Mouse (Mus musculus) intestine, postnatal 0 days (tissue): ENCODE measurements at regions not wholly inside any gene's neighbourhood (a gene's known extent, or its start where the extent isn't known, plus 50 kb on each side); places are given as distances from the start of the nearest gene placed in this dataset.

Source experiments
- ATAC-seq: fragments of 200-750 bp; cut with Nextera tagmentation; 2 replicates; pipeline ENCODE4 v1.8.0; 2017; ENCODE audit warnings: mild to moderate bottlenecking, moderate TSS enrichment, moderate library complexity
- H3K27ac ChIP-seq: fragments of 300-500 bp; sonication (generic); 2 replicates; pipeline ENCODE4 v1.5.1; 2014; ENCODE audit warnings: mild to moderate bottlenecking, low read depth, low read length, moderate library complexity
- H3K27me3 ChIP-seq: fragments of 300-500 bp; sonication (generic); replicated peaks from 2 replicates; pipeline ENCODE4 v1.6.1; 2014; ENCODE audit warnings: low read length, mixed read lengths; ENCODE audit not compliant: control insufficient read depth, insufficient read depth
- H3K36me3 ChIP-seq: fragments of 300-500 bp; sonication (generic); 2 replicates; pipeline ENCODE4 v1.6.1; 2014; ENCODE audit warnings: mild to moderate bottlenecking, moderate library complexity; ENCODE audit not compliant: control insufficient read depth, insufficient read depth
- H3K4me1 ChIP-seq: fragments of 300-500 bp; sonication (generic); replicated peaks from 2 replicates; pipeline ENCODE4 v1.6.1; 2014; ENCODE audit warnings: antibody characterized with exemption, low read length, mixed read lengths; ENCODE audit not compliant: control insufficient read depth, insufficient read depth
- H3K4me2 ChIP-seq: fragments of 300-500 bp; sonication (generic); replicated peaks from 2 replicates; pipeline ENCODE4 v1.6.1; 2014; ENCODE audit warnings: low read depth, mild to moderate bottlenecking, moderate library complexity
- H3K4me3 ChIP-seq: fragments of 300-500 bp; sonication (generic); 2 replicates; pipeline ENCODE4 v1.5.1; 2014; ENCODE audit warnings: low read depth, low read length
- H3K9ac ChIP-seq: fragments of 300-500 bp; sonication (generic); 2 replicates; pipeline ENCODE4 v1.6.1; 2014; ENCODE audit warnings: mild to moderate bottlenecking, low read depth, low read length
- H3K9me3 ChIP-seq: fragments of 300-500 bp; sonication (generic); 2 replicates; pipeline ENCODE4 v1.6.1; 2016; ENCODE audit warnings: mixed run types; ENCODE audit not compliant: control insufficient read depth
- CTCF ChIP-seq: sonication (generic); IDR thresholded peaks from 2 replicates; pipeline ENCODE4 v1.5.1; 2016; ENCODE audit warnings: low read depth, mild to moderate bottlenecking, control low read depth, antibody characterized with exemption, moderate library complexity
- WGBS: fragments of 180-500 bp; shearing (Covaris S2); extraction: QIAGEN DNeasy Blood & Tissue Kit; methylation state at CpG from one replicate; pipeline ENCODE4 v1.1.7; 2014; 5-methylcytosine and 5-hydroxymethylcytosine counted together

GRCm38 (mm10) chr19:35034408-35034807, 112.2 kb downstream of the Kif20b start:
- Histone ChIP-seq H3K27ac (no peak overlapping the region), H3K27me3 (no peaks in the 10 kb centered on the region), H3K9me3 (no peaks in the 10 kb centered on the region), H3K36me3 (no peaks in the 10 kb centered on the region), H3K4me2 (no peak overlapping the region), H3K9ac (no peak overlapping the region), H3K4me3 (no peak overlapping the region), H3K4me1 (no peaks in the 10 kb centered on the region)
- ATAC-seq = no peak
- WGBS = 90% methylated on average over 3 of the region's 3 CpGs
- TF ChIP-seq CTCF = no peak

DNA sequence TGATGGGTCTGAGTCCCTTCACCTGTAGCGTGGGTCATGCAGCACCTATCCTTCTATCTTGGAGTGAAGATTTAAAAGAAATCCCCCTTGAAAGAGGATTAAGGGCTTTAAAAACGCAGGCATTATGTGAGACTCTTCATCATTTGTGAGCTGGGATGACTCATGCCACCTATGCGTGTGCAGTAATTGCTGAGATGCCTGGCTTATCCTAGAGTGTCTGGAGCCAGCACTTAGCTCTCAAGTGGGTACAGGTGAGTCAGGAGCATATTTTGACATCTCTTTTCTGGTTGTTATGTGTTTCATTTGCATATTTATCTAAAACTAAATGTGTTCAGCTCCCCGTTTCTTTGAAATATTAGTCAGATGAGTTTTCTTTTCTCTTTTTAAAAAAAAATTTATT, 123.4 kb downstream of the Kif20b start:
- Histone ChIP-seq H3K9ac (no peak overlapping the region), H3K27ac (no peak overlapping the region), H3K4me3 (no peak overlapping the region), H3K27me3 (no peaks in the 10 kb centered on the region), H3K36me3 (no peaks in the 10 kb centered on the region), H3K4me2 (no peak overlapping the region), H3K9me3 (no peaks in the 10 kb centered on the region), H3K4me1 (no peaks in the 10 kb centered on the region)
- no peak for TF ChIP-seq CTCF
- no peak for ATAC-seq
- 80% methylated on average over 4 of the region's 4 CpGs for WGBS

GRCm38 (mm10) chr19:35066352-35066935, 144.3 kb downstream of the Kif20b start:
- no peak overlapping the region for H3K4me3 ChIP-seq
- no peak for ATAC-seq
- H3K9ac ChIP-seq = no peak overlapping the region
- H3K36me3 ChIP-seq = no peaks in the 10 kb centered on the region
- 60% methylated on average over 3 of the region's 3 CpGs for WGBS
- no peaks in the 10 kb centered on the region for H3K9me3 ChIP-seq
- H3K4me2 ChIP-seq = no peak overlapping the region
- H3K27me3 ChIP-seq = no peaks in the 10 kb centered on the region
- H3K4me1 ChIP-seq = no peaks in the 10 kb centered on the region
- no peak overlapping the region for H3K27ac ChIP-seq
- no peak for TF ChIP-seq CTCF

- 51% methylated on average over 4 of the region's 4 CpGs for WGBS
- Histone ChIP-seq H3K36me3 (no peaks in the 10 kb centered on the region), H3K9me3 (no peaks in the 10 kb centered on the region), H3K4me3 (no peak overlapping the region), H3K4me2 (no peak overlapping the region), H3K4me1 (no peaks in the 10 kb centered on the region), H3K27me3 (no peaks in the 10 kb centered on the region), H3K27ac (no peak overlapping the region), H3K9ac (no peak overlapping the region)
- no peak for ATAC-seq
- TF ChIP-seq CTCF = no peak
These were observed 159.0 kb downstream of the Kif20b start for GRCm38 (mm10) chr19:35081126-35081525.

DNA sequence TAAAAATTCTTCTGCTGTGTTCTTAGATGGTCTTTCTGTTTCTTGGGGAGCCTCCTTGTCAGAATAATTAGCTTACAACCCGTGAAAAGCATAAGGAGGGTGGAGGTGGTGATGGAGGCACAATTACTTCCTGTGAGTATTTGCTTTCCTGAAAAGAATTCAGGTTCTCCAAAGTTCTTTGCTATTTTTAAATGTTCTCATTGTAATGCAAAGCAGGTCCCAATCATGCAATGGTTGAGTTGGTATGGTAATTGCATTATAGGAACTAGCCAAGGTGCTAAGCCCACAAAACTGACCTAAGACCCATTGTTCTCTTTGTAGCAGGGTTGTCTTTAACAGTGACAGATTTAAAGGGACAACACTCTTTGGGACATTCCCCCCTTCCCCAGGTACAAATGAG, 179.1 kb downstream of the Kif20b start:
- no peak for TF ChIP-seq CTCF
- no peaks in the 10 kb centered on the region for H3K9me3 ChIP-seq
- ATAC-seq = no peak

GRCm38 (mm10) chr19:35114313-35114712, 192.2 kb downstream of the Kif20b start:
- no peaks in the 10 kb centered on the region for H3K4me1 ChIP-seq
- no peak for TF ChIP-seq CTCF
- no peak for ATAC-seq
- no peak overlapping the region for H3K9ac ChIP-seq
- no peak overlapping the region for H3K4me2 ChIP-seq
- H3K27ac ChIP-seq = no peak overlapping the region
- H3K4me3 ChIP-seq = no peak overlapping the region
- H3K9me3 ChIP-seq = no peaks in the 10 kb centered on the region
- 49% methylated on average over 2 of the region's 2 CpGs for WGBS
- H3K36me3 ChIP-seq = no peaks in the 10 kb centered on the region
- H3K27me3 ChIP-seq = no peaks in the 10 kb centered on the region

More for the DNA sequence above, 179.1 kb downstream of the Kif20b start:
- H3K4me2 ChIP-seq = no peak overlapping the region
- H3K4me1 ChIP-seq = no peaks in the 10 kb centered on the region
- H3K27me3 ChIP-seq = no peaks in the 10 kb centered on the region
- H3K4me3 ChIP-seq = no peak overlapping the region
- H3K9ac ChIP-seq = no peak overlapping the region
- H3K36me3 ChIP-seq = no peaks in the 10 kb centered on the region
- no peak overlapping the region for H3K27ac ChIP-seq
- 22% methylated on average over 1 of the region's 1 CpGs for WGBS

GRCm38 (mm10) chr19:35125278-35125677, 203.1 kb downstream of the Kif20b start:
- Histone ChIP-seq H3K27me3 (no peaks in the 10 kb centered on the region), H3K4me3 (no peak overlapping the region), H3K4me1 (no peaks in the 10 kb centered on the region), H3K9ac (no peak overlapping the region), H3K27ac (no peak overlapping the region), H3K36me3 (no peaks in the 10 kb centered on the region), H3K4me2 (no peak overlapping the region), H3K9me3 (no peaks in the 10 kb centered on the region)
- peak; percentile 64 for TF ChIP-seq CTCF
- 15% methylated on average over 4 of the region's 4 CpGs for WGBS
- ATAC-seq = no peak
